Mouse (Mus musculus): ENCODE data around the gene Rtkn. TPM values are rescaled to one million over a fixed set of nuclear protein-coding genes. Genes with fewer than 3 reads are reported as not detected.

Rtkn gene
- total RNA-seq, 2 experiments from 2014 or later, result 0.29 to 0.67 TPM

GRCm38 (mm10) chr6:83116373-83117164 is 18.7 kb upstream of the Rtkn start:
- no peak for ATAC-seq (ENCODE audit: poor library complexity, severe bottlenecking)

DNA sequence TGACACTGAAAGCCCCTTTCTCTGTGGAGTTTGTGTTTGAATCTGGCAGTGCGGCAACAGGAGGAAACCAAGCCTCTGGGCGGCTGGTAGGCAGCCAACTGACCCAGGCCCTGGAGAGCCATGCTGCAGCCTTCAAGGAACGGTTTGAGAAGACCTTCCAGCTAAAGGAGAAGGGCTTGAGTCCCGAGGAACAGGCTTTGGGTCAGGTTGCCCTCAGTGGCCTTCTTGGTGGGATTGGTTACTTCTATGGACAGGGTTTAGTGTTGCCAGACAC is 18.2 kb upstream of the Rtkn start:
- ATAC-seq (ENCODE audit: poor library complexity, severe bottlenecking), result no peak

- ATAC-seq (ENCODE audit: poor library complexity, severe bottlenecking), result no peak
Measured at GRCm38 (mm10) chr6:83117616-83118015, 17.6 kb upstream of the Rtkn start.

GRCm38 (mm10) chr6:83118369-83118768 is 16.9 kb upstream of the Rtkn start:
- no peak for ATAC-seq (ENCODE audit: poor library complexity, severe bottlenecking)

GRCm38 (mm10) chr6:83118825-83119733 is 16.2 kb upstream of the Rtkn start:
- ATAC-seq (ENCODE audit: poor library complexity, severe bottlenecking), result no peak

GRCm38 (mm10) chr6:83119734-83120051 is 15.6 kb upstream of the Rtkn start:
- no peak for ATAC-seq (ENCODE audit: poor library complexity, severe bottlenecking)

DNA sequence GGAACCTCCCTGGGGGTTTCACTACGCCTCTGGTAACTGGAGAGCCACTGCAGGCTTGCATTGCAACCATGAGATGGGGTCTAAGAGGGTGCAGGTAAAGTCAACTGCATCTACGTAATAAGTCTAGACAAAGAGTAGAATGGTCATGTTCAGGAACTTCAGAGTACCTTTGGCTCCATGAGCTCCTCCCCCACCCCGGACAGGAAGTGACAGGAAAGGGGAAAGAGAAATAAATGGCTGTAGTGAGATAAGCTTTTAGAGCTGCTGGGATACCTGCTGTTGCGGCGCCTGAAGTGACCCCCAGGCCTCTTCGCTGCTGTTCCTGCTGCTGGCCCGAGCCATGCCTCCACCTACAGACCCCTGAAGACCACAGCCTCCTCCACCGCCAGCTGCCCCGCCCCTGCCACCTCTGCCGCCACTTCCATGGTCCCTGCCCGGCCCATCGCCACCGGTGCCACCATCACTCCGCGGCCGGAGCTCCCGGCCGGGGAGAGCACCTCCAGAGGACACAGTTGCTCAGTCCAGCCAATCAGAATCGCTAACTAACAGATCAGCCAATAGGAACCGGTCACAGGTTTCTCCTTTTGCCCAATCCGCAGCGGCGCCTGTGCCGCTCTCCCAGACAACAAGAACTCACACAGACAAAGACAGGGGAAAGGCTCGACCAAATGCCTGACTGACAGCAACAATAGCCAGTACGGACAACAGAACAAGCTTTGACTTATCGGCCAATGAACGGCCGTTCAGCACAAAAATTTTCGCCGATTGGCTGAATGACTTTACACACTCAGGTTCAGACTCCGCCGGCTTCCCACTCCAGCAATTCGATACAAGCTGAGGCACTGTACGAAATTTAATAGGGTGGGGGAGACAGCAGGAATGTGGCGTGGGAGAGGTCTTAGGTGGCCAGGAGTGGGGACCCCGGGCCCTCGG is 14.1 kb upstream of the Rtkn start, which contains the start of gene Wbp1:
Gene Wbp1 (minus strand): TSS at position 630 of the 933 bp plus-strand sequence.
- peak; percentile 88 for ATAC-seq (ENCODE audit: poor library complexity, severe bottlenecking)

- ATAC-seq (ENCODE audit: poor library complexity, severe bottlenecking), result peak; percentile 30
Measured at GRCm38 (mm10) chr6:83121863-83122710, 13.2 kb upstream of the Rtkn start.

DNA sequence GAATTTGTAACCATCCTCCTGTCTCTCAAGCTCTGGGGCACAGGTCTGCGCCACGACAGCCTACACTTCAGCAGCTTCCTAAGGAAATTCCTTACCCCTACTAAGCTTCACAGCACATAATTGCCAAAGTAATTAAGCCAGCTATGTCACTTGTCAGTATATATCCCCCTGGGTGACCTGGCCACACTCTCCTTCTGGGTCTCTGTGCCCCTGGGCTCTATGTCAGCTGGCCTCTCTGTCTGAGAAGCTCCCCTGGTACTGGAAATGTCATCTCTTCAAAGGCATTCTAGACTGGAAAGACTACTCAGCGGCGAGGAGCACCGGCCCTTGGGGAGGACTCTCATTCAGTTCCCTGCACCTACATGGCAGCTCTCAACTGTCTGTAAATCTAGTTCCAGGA is 12.3 kb upstream of the Rtkn start:
- no peak for ATAC-seq (ENCODE audit: poor library complexity, severe bottlenecking)

DNA sequence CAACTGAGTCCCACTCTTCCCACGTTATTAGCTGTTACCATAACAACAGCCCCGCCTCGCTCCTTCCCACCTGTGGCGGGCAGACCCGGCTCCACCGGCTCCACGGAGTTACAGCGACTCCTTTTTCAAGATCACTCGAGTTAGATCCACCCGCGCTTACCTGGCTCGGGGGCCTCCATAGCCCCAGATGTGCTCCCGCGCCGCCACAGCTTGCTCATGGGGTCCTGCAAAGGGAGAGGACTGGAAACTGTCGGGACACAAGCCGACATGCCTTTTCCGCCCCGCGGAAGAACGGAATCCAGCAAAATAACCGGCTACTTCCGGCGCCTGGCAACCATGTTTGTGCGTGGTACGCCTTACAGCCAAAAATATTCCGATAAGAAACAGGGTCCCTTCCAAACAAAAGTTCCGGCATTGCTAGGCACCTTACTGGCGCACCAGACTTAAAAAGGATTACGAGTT is 10.4 kb upstream of the Rtkn start:
- peak; percentile 59 for ATAC-seq (ENCODE audit: poor library complexity, severe bottlenecking)

GRCm38 (mm10) chr6:83125331-83125730 is 9.9 kb upstream of the Rtkn start, which contains the start of gene Ino80b:
Ino80b (minus strand) TSS chr6:83125431.
- ATAC-seq (ENCODE audit: poor library complexity, severe bottlenecking), result no peak

DNA sequence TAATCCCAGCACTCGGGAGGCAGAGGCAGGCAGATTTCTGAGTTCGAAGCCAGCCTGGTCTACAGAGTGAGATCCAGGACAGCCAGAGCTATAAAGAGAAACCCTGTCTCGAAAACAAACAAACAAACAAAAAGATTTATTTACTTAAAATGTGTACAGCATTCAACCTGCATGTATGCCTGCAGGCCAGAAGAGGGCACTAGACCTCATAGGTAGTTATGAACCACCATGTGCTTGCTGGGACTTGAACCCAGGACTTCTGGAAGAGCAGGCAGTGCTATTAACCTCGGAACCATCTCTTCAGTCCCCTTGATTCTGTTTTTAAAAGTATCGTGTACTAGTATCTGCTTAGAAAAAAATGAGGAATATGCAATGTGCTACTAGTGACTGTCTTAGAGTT is 7.8 kb upstream of the Rtkn start:
- no peak for ATAC-seq (ENCODE audit: poor library complexity, severe bottlenecking)

DNA sequence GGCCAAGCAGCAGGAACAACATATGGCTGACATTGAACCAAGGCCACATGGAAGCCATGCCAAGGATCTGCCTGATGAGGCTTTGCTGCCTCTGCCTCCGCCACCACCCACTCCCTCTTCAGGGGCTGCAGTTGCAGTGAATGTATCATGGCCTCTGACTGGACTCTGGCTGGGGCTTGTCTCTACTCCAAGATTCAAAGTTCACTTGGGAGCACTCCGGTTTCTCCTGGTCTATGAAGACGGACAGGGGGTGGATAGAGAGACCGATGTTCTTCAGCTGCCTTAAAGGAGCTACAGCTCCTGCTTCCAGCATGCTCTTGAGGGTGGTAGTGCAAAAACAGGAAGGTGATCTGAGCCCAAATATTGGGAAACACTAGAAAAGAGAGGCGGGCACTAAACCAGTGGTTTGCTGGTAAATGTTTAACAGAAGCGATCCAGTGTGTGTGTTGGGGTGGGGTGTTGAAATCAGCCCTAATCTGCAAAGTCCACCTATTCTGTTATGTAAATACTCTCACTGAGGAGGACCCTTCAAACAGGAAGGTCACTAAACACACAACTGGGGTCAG is 3.7 kb upstream of the Rtkn start:
- peak; percentile 93 for ATAC-seq (ENCODE audit: poor library complexity, severe bottlenecking)

DNA sequence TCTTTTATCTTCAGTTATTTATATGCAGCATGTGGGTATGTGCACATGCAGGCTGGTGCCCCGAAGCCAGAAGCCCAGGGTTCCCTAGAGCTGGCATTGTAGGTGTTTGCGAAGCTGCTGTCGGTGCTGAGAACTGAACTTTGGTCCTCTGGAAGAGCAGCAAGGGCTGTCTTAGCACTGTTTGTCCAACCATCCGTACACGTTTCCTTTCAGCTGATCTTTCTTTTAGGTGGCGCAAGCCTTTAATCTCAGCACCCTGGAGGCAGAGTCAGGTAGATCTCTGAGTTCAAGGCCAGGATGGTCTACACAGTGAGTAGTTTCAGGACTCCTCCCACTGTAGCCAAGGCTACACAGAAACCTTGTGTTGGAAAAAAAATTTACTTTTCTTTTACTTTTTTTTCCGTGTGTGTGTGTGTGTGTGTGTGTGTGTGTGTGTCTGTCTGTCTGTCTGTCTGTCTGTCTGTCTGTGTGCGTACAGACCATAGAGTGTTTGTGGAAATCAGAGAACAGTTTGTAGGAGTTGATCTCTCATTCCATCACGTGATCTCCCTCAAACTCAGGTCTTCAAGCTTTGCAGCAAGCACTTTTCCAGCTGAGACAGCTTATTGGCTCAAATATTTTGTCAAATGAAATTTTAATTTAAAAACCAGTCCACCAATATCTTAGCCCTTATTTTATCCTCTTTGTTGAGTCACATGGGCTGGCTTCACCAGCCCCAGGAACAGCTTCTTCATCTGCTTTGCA is 2.9 kb upstream of the Rtkn start:
- no peak for ATAC-seq (ENCODE audit: poor library complexity, severe bottlenecking)

- no peak for ATAC-seq (ENCODE audit: poor library complexity, severe bottlenecking)
Measured at GRCm38 (mm10) chr6:83134226-83134625, 1.0 kb upstream of the Rtkn start.

GRCm38 (mm10) chr6:83135571-83136161 is 403 bp downstream of the Rtkn start:
- ATAC-seq (ENCODE audit: poor library complexity, severe bottlenecking), result no peak

DNA sequence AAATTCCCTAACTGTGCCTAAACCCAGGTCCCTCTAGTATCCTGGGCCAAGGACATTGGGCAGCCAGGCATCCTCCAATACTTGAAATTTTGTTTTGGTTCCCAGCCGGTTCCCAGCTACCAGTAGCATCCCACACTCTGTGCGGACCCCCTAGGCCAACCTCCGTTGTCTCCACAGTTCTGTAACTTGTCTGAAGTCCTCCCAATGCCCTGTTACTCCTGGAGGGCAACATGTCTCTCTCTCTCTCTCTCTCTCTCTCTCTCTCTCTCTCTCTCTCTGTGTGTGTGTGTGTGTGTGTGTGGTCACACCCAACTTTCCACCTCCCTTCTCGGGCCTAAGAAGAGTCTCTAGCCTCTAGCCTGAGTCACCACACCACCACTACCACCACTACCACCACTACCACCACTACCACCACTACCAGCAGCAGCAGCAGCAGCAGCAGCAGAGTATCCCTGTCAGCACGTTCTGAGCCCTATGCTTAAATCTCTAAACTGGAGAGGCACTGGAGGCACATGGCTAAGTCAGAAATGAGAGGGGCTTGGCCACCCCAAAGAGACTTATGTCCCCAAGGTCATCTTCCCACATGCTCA is 1.1 kb downstream of the Rtkn start:
- no peak for ATAC-seq (ENCODE audit: poor library complexity, severe bottlenecking)

DNA sequence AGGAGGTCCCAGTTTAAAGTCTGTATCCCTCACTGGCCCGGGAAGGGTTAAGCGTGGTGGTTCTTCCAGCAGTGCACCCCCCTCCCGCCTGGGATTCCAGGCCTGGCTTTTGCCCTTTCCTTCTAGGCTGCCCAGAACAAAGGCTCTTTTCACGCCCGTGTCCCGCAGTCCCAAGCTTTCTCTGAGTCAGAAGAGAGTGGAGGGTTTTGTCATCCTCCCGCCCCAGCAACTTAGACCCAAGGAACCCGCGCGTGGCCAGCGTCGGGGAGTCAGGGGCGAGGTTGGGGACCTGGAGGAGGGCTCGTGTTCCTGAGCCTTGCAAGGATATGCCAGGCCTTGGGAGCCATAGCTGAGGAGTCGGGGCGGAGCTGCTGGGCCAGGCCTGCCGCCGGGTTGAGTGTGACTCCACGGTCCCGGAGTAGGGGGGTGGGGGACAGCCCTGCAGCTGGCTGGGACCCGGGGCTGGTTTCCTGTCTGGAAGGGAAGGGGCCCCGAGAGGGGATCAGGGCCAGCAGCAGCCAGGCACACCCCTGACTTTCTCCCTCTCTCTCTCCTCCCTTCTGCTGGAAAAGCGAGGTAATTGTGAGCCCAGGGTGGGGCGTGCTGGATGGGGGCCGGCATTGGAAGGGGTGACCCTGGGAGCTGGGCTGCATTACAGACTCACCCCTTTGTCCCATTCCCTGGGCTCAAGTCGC is 1.8 kb downstream of the Rtkn start:
- ATAC-seq (ENCODE audit: poor library complexity, severe bottlenecking), result peak; percentile 26
